Mouse (Mus musculus): ENCODE data around the gene Snx27. TPM values are rescaled to one million over a fixed set of nuclear protein-coding genes. Genes with fewer than 3 reads are reported as not detected.
A peak's percentile ranks its signal among the peaks of the same experiment; 100 is the strongest.

The Snx27 gene
- polyA plus RNA-seq, 1 experiment from 2014 or later, result 68.0 TPM

DNA sequence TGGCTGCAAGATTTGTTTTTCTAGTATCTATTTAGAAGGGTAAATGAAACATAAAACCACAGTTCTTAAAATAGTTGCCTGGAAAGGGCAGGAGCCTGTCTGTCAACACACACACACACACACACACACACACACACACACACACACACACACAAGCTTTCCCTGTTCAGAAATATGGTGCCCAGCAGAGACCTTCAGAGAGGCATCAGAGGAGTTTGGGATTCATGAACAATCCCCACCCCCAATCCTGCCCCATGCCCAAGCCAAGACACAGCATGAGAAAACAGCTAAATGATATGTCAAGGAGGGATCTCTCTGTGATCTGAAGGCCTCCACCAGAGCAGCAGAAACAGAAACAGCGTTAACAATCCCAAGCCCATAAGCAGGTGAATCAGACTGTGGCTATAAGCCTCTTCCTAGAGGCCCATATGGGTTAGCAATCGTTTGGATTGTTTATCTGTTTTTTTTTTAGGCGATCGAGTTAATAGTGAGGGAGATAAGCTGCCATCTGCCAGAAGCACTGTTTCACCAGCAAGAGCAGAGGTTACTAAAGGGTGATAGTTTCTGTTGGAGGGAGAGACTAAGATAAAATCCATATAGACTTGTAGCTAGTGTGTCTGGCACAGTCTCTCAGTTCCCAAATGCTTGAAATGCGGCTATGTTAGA lies 108.8 kb downstream of the Snx27 start:
- Histone ChIP-seq H3K4me3 (replicated peaks; ENCODE audit: low read length) (no peak overlapping the region), H3K27ac (no peak overlapping the region), H3K9ac (no peak overlapping the region), H3K4me2 (replicated peaks) (no peak overlapping the region), H3K27me3 (ENCODE audit: control insufficient read depth, insufficient read depth, low read length) (no peaks in the 10 kb centered on the region), H3K4me1 (replicated peaks; ENCODE audit: control insufficient read depth, insufficient read depth, low read length) (peaks cover 19% of the 10 kb centered on the region), H3K36me3 (replicated peaks; ENCODE audit: control insufficient read depth, insufficient read depth) (no peaks in the 10 kb centered on the region), H3K9me3 (ENCODE audit: control insufficient read depth, low read length) (no peaks in the 10 kb centered on the region)
- 78% methylated on average over 5 of the region's 5 CpGs for WGBS
- DNase-seq (ENCODE audit: low spot score) (no peak), ATAC-seq (ENCODE audit: low FRiP score) (no peak)

DNA sequence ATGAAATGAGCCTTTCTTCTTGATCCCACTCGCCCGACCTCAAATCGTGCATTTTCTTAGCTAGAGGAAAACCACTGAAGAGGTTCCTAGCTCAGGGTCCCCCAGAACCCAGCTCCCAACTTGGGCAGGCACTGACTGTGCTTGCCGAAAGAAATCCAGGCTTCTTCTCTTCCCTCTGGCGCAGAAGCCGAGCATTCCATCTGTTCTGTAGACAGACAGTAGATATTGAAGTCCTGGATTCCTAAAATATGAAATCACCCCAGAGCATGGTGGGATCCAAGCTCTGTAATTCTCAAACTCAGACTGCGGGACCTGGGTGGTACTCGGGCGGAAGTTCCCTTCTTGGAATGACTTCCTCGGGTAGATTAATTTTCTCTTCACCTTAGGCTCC lies 109.4 kb downstream of the Snx27 start:
- Histone ChIP-seq H3K9me3 (ENCODE audit: control insufficient read depth, low read length) (no peaks in the 10 kb centered on the region), H3K27ac (peak overlapping the region; percentile 23; the same call in 1 of the 2 replicates), H3K4me1 (replicated peaks; ENCODE audit: control insufficient read depth, insufficient read depth, low read length) (peaks cover 19% of the 10 kb centered on the region), H3K4me3 (replicated peaks; ENCODE audit: low read length) (no peak overlapping the region), H3K36me3 (replicated peaks; ENCODE audit: control insufficient read depth, insufficient read depth) (no peaks in the 10 kb centered on the region), H3K27me3 (ENCODE audit: control insufficient read depth, insufficient read depth, low read length) (no peaks in the 10 kb centered on the region), H3K9ac (no peak overlapping the region), H3K4me2 (replicated peaks) (peak overlapping the region; percentile 53; the same call in 1 of the 2 replicates)
- 48% methylated on average over 10 of the region's 10 CpGs for WGBS
- no peak for DNase-seq (ENCODE audit: low spot score)
- ATAC-seq (ENCODE audit: low FRiP score), result no peak

DNA sequence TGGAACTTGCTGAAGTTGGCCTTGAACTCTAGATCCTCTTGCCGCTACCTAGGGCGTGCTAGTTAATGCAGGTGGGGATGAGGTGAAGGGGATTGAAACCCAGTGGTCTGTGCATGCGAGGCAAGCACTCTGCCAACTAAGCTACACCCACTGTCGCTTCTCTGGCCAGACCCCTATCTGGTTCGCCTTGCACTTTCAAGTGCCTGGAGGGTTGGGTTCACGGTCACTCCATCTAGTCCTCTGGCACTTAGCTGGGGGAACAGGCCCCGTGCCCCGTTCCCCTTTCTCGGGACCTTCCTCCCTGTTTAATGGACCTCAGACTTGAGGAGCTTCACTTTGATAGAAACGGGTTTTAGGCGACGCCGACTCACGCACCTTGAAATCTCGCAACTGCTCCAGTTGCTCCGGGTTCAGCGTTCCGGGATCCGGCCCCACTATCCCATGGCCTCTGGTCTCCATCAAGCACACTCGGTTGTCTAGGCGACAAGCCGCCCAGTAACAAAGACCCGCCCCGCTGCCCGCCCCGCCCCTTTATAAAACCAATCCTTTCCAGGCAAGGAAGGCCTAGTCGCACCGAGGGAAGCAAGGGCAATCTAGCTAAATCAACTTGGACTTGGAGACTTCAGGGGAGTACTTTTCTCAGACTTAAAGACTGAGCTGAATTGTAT lies 109.9 kb downstream of the Snx27 start:
- 0 out of 2 replicates have a peak overlapping the region, but pooled peaks have one; percentile 23 for H3K27ac ChIP-seq

DNA sequence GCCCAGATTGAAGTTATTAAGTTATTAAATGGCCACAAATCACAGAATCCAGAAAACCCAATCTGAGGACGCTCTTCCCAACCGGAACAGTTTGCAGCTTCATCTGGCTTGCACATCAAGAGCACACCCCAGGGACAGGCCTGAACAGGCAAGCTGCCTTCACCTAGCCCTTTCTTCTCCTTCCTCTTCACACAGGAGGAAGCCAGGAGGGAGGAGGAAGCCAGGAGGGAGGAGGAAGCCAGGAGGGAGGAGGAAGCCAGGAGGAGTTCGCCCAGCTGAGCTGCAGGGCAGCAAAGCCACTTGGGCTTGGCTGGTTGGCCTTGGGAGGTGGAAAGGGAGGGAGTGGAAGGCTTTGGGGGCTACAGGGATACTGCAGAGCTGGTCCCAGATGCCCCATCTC lies 113.6 kb downstream of the Snx27 start:
- no peaks in the 10 kb centered on the region for H3K27me3 ChIP-seq (ENCODE audit: control insufficient read depth, insufficient read depth, low read length)
- 71% methylated on average over 3 of the region's 3 CpGs for WGBS
- no peak overlapping the region for H3K9ac ChIP-seq
- no peaks in the 10 kb centered on the region for H3K9me3 ChIP-seq (ENCODE audit: control insufficient read depth, low read length)
- H3K27ac ChIP-seq, result no peak overlapping the region
- H3K36me3 ChIP-seq (replicated peaks; ENCODE audit: control insufficient read depth, insufficient read depth), result no peaks in the 10 kb centered on the region
- peaks cover 34% of the 10 kb centered on the region for H3K4me1 ChIP-seq (replicated peaks; ENCODE audit: control insufficient read depth, insufficient read depth, low read length)
- DNase-seq (ENCODE audit: low spot score) (no peak), ATAC-seq (ENCODE audit: low FRiP score) (no peak)
- no peak overlapping the region for H3K4me3 ChIP-seq (replicated peaks; ENCODE audit: low read length)
- no peak overlapping the region for H3K4me2 ChIP-seq (replicated peaks)

More for the DNA sequence above, 109.9 kb downstream of the Snx27 start:
- Histone ChIP-seq H3K4me2 (replicated peaks) (peak overlapping the region; percentile 53), H3K9ac (0 out of 2 replicates have a peak overlapping the region, but pooled peaks have one; percentile 28), H3K9me3 (ENCODE audit: control insufficient read depth, low read length) (no peaks in the 10 kb centered on the region), H3K36me3 (replicated peaks; ENCODE audit: control insufficient read depth, insufficient read depth) (no peaks in the 10 kb centered on the region), H3K27me3 (ENCODE audit: control insufficient read depth, insufficient read depth, low read length) (no peaks in the 10 kb centered on the region), H3K4me1 (replicated peaks; ENCODE audit: control insufficient read depth, insufficient read depth, low read length) (peaks cover 19% of the 10 kb centered on the region), H3K4me3 (replicated peaks; ENCODE audit: low read length) (peak overlapping the region; percentile 21)
- DNase-seq (ENCODE audit: low spot score), result no peak
- peak; percentile 54; the same call in 1 of the 2 replicates for ATAC-seq (ENCODE audit: low FRiP score)
- WGBS, result 10% methylated on average over 28 of the region's 28 CpGs

DNA sequence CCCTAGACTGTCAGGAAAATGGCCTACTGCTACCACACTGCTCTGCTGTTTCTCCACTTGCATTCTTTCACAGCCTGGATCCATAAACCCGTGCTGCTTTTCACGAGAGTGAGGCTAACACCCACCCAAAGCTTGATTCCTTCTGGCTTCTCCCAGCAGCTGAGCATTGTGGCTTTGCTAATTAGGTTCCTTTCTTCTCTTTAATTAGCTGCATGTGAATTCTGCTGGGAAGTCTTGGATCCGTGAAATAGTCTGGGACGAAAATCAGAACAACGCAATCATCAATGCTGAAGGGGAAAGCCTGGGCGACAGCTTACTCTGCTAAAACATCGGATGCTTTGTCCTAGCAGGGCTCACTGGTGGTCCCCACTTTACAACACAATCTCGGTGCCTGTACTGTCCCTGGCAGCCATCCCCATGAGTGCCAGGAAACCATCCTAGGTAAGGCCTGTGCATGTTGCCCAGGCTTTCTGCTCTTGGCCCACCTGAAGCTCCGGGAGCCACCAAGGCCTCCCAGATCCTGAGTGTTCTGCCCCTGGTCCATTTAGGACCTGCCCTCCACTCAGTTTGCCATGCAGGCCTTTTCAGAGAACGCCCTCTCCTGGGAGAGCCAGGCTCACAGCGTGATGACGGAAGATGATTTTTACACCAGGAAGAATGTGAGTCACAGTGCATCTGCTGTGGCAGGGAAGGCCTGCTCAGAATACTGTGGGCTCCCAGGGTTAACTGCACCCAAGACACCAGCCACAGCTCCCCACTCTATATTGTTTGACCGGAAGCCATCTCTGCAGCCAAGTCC lies 116.7 kb downstream of the Snx27 start:
- H3K36me3 ChIP-seq (replicated peaks; ENCODE audit: control insufficient read depth, insufficient read depth), result no peaks in the 10 kb centered on the region
- peak; percentile 52 for DNase-seq (ENCODE audit: low spot score)
- H3K4me1 ChIP-seq (replicated peaks; ENCODE audit: control insufficient read depth, insufficient read depth, low read length), result peaks cover 30% of the 10 kb centered on the region
- H3K9ac ChIP-seq, result peak overlapping the region; percentile 16
- no peak overlapping the region for H3K4me2 ChIP-seq (replicated peaks)
- no peaks in the 10 kb centered on the region for H3K27me3 ChIP-seq (ENCODE audit: control insufficient read depth, insufficient read depth, low read length)
- H3K4me3 ChIP-seq (replicated peaks; ENCODE audit: low read length), result no peak overlapping the region
- no peaks in the 10 kb centered on the region for H3K9me3 ChIP-seq (ENCODE audit: control insufficient read depth, low read length)
- 31% methylated on average over 13 of the region's 13 CpGs for WGBS
- peak; percentile 83 for ATAC-seq (ENCODE audit: low FRiP score)
- H3K27ac ChIP-seq, result peak overlapping the region; percentile 92

DNA sequence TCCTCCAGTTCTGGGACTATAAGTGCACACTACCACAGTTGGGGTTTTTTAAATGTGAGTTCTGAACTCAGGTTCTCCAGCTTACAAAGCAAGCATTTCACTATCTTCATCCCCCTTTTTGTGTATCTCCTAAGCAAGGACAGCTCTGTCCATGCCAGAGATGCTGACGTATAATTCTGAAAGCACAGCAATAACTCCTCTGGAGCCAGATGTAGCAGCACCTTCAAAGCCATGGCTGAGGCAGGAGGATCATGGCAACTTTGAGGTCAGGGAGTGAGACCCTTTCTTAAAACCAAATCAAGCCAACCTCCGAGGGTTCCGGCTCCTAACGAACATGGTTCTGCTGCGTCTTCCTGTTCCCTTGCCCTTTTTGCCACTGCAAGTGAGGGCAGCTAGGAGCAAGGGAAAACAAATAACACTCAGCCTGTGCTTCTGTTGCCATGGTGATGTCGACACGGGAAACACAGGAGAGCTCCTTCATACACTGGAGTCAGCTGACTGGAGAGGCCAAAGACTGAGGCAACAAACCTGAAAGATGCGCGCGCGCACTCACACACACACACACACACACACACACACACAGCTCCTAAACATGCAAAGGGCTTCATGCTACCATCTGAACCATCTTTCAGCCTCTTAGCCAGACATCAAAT lies 118.5 kb downstream of the Snx27 start:
- Histone ChIP-seq H3K9ac (no peak overlapping the region; the same call in 1 of the 2 replicates), H3K9me3 (ENCODE audit: control insufficient read depth, low read length) (no peaks in the 10 kb centered on the region), H3K4me2 (replicated peaks) (no peak overlapping the region), H3K4me1 (replicated peaks; ENCODE audit: control insufficient read depth, insufficient read depth, low read length) (peaks cover 30% of the 10 kb centered on the region), H3K27me3 (ENCODE audit: control insufficient read depth, insufficient read depth, low read length) (no peaks in the 10 kb centered on the region), H3K4me3 (replicated peaks; ENCODE audit: low read length) (no peak overlapping the region), H3K36me3 (replicated peaks; ENCODE audit: control insufficient read depth, insufficient read depth) (no peaks in the 10 kb centered on the region), H3K27ac (peak overlapping the region; percentile 92)
- DNase-seq (ENCODE audit: low spot score) (peak; percentile 71), ATAC-seq (ENCODE audit: low FRiP score) (peak; percentile 80)
- 18% methylated on average over 11 of the region's 11 CpGs for WGBS

DNA sequence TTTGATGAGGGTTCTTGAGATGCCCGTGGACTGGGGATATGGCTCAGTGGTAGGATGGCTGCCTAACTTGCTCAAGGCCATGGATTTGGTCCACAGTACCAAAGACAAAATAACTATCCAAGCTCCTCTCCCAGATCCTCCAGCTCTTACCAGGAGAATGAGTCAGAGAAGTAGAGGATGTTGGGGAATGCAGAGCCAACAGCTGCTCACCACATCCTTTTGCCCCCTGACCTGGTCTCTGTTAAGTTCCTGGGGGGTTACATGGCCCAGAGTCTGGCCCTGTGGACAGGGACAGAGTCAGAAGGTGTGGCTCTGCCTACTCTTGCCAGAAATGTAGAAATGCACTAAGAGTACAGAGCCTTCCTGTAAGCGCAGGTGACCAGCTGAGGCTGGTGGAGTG lies 122.7 kb downstream of the Snx27 start:
- Histone ChIP-seq H3K27me3 (ENCODE audit: control insufficient read depth, insufficient read depth, low read length) (no peaks in the 10 kb centered on the region), H3K36me3 (replicated peaks; ENCODE audit: control insufficient read depth, insufficient read depth) (no peaks in the 10 kb centered on the region), H3K4me3 (replicated peaks; ENCODE audit: low read length) (no peak overlapping the region), H3K9me3 (ENCODE audit: control insufficient read depth, low read length) (no peaks in the 10 kb centered on the region), H3K4me1 (replicated peaks; ENCODE audit: control insufficient read depth, insufficient read depth, low read length) (peaks cover 14% of the 10 kb centered on the region), H3K4me2 (replicated peaks) (no peak overlapping the region), H3K27ac (no peak overlapping the region), H3K9ac (no peak overlapping the region)
- ATAC-seq (ENCODE audit: low FRiP score) (no peak), DNase-seq (ENCODE audit: low spot score) (no peak)
- 97% methylated on average over 2 of the region's 2 CpGs for WGBS

DNA sequence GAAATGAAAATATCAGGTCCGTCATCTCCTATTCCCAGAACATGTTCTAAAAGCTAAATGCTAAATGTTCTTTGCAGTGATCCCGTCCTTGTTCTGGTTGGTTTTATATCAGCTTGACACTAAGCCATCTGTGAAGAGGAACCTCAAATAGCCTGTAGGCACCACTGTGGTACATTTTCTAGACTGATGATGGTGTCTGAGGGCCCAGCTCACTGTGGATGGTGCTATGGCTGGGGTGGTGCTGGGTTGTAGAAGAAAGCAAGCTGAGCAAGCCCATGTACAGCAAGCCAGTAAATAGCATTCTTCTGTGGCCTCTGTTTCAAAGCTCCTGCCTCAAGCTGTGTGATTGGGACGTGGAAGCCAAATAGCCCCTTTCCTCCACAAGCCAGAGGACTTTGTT lies 125.5 kb downstream of the Snx27 start:
- no peak for ATAC-seq (ENCODE audit: low FRiP score)
- Histone ChIP-seq H3K27me3 (ENCODE audit: control insufficient read depth, insufficient read depth, low read length) (no peaks in the 10 kb centered on the region), H3K4me1 (replicated peaks; ENCODE audit: control insufficient read depth, insufficient read depth, low read length) (no peaks in the 10 kb centered on the region), H3K4me2 (replicated peaks) (peak overlapping the region; percentile 42; the same call in 1 of the 2 replicates), H3K9me3 (ENCODE audit: control insufficient read depth, low read length) (no peaks in the 10 kb centered on the region), H3K36me3 (replicated peaks; ENCODE audit: control insufficient read depth, insufficient read depth) (no peaks in the 10 kb centered on the region), H3K9ac (no peak overlapping the region), H3K4me3 (replicated peaks; ENCODE audit: low read length) (no peak overlapping the region; the same call in 1 of the 2 replicates), H3K27ac (0 out of 2 replicates have a peak overlapping the region, but pooled peaks have one; percentile 53)
- WGBS, result 77% methylated on average over 3 of the region's 3 CpGs
- no peak for DNase-seq (ENCODE audit: low spot score)

Measured in hindbrain, embryonic 14.5 days (tissue).